10 mouse cellular contexts compared by ENCODE assay signal in genomic region chr8:61522132-61522531, GRCm38 (mm10). TPM values are rescaled to one million over a fixed set of nuclear protein-coding genes. Genes with fewer than 3 reads are reported as not detected.
DNase-seq lines count a peak whose midpoint lies in the region; ATAC-seq and TF ChIP-seq lines count a peak whose summit lies in the region.
"Had no signal": no experiment of that assay in that cellular context is flagged by ENCODE, and none has a peak within 500 bp of the region (broad histone marks: within the 10 kb centered on the region; RNA-seq: fewer than 3 reads in every experiment).

No protein-coding gene starts in this region.

- TF ChIP-seq EP300 in lung, postnatal 0 days (IDR thresholded peaks at IDR 0.05), result no peak

- peak; percentile 60 for TF ChIP-seq CTCF in lung, postnatal 0 days (IDR thresholded peaks at IDR 0.05)

- no peak overlapping the region for H3K27ac ChIP-seq in forebrain, embryonic 13.5 days
- no peak overlapping the region for H3K27ac ChIP-seq in forebrain, embryonic 10.5 days
- no peak overlapping the region for H3K27ac ChIP-seq in lung, postnatal 0 days (ENCODE audit: low read length)
- H3K27ac ChIP-seq: neural tube, embryonic 13.5 days had no signal

- no peaks in the 10 kb centered on the region for H3K9me3 ChIP-seq in forebrain, embryonic 13.5 days (replicated peaks)
- H3K9me3 ChIP-seq in forebrain, embryonic 10.5 days, result no peaks in the 10 kb centered on the region
- H3K9me3 ChIP-seq in lung, postnatal 0 days (ENCODE audit: low read length), result no peaks in the 10 kb centered on the region
- H3K9me3 ChIP-seq: neural tube, embryonic 13.5 days had no signal

- ATAC-seq in forebrain, embryonic 13.5 days, result peak; percentile 43; the same call in 1 of the 2 replicates
- no peak for ATAC-seq in lung, postnatal 0 days

- H3K27me3 ChIP-seq in forebrain, embryonic 13.5 days, result no peaks in the 10 kb centered on the region
- no peaks in the 10 kb centered on the region for H3K27me3 ChIP-seq in forebrain, embryonic 10.5 days (ENCODE audit: poor library complexity, severe bottlenecking)
- H3K27me3 ChIP-seq in lung, postnatal 0 days (replicated peaks; ENCODE audit: insufficient read depth, low read length), result no peaks in the 10 kb centered on the region
- H3K27me3 ChIP-seq: neural tube, embryonic 13.5 days had no signal

- no peak for DNase-seq in forebrain, embryonic 10.5 days (ENCODE audit: extremely low spot score, low spot score)
- DNase-seq in lung, postnatal 0 days (ENCODE audit: low spot score), result peak; percentile 26
- no peak for DNase-seq in lung, adult 18-20 months
- DNase-seq in T-cell, adult 2 months (ENCODE audit: low spot score), result peak; percentile 6
- DNase-seq in layer of hippocampus, postnatal 10 days (ENCODE audit: low spot score in 2 of 2), result peak; percentile 66 to 74
- DNase-seq in right cerebral cortex, postnatal 4 days, result peak; percentile 60
- no peak for DNase-seq in yolk sac, embryonic 10.5 days (ENCODE audit: low spot score)

- H3K4me3 ChIP-seq in forebrain, embryonic 13.5 days, result no peak overlapping the region
- H3K4me3 ChIP-seq in forebrain, embryonic 10.5 days, result no peak overlapping the region
- no peak overlapping the region for H3K4me3 ChIP-seq in lung, postnatal 0 days (ENCODE audit: low read depth, low read length)
- H3K4me3 ChIP-seq: erythroblast, embryonic 14.5 days; neural tube, embryonic 13.5 days had no signal

- H3K36me3 ChIP-seq in forebrain, embryonic 13.5 days (ENCODE audit: poor library complexity, severe bottlenecking), result peaks cover 29% of the 10 kb centered on the region
- peaks cover 85% of the 10 kb centered on the region for H3K36me3 ChIP-seq in forebrain, embryonic 10.5 days (replicated peaks)
- no peaks in the 10 kb centered on the region for H3K36me3 ChIP-seq in lung, postnatal 0 days (ENCODE audit: insufficient read depth, low read length)

- peaks cover 8% of the 10 kb centered on the region for H3K4me1 ChIP-seq in forebrain, embryonic 13.5 days
- H3K4me1 ChIP-seq in forebrain, embryonic 10.5 days, result peaks cover 9% of the 10 kb centered on the region
- H3K4me1 ChIP-seq in lung, postnatal 0 days (ENCODE audit: insufficient read depth, low read depth, low read length), result no peaks in the 10 kb centered on the region

- 18% methylated on average over 1 of the region's 1 CpGs for WGBS in forebrain, embryonic 13.5 days
- WGBS in forebrain, embryonic 10.5 days, result 31% methylated on average over 1 of the region's 1 CpGs
- 0% methylated on average over 1 of the region's 1 CpGs for WGBS in lung, postnatal 0 days

- H3K4me2 ChIP-seq in forebrain, embryonic 13.5 days, result no peak overlapping the region
- H3K4me2 ChIP-seq in lung, postnatal 0 days (replicated peaks; ENCODE audit: low read depth, low read length), result no peak overlapping the region
- H3K4me2 ChIP-seq: neural tube, embryonic 13.5 days had no signal

- H3K9ac ChIP-seq in forebrain, embryonic 13.5 days, result no peak overlapping the region
- H3K9ac ChIP-seq in lung, postnatal 0 days (replicated peaks; ENCODE audit: low read depth), result no peak overlapping the region
- H3K9ac ChIP-seq: neural tube, embryonic 13.5 days had no signal

RNA-seq across cellular contexts. Expression of gene Cbr4, which starts 34.6 kb away (rescaled TPM):
- polyA plus RNA-seq in forebrain, embryonic 13.5 days (2015; fragmentation: Nextera tagmentation; extraction: Ambion mirVana), result 25.1 and 26.6 TPM in 2 replicates
- polyA plus RNA-seq in forebrain, embryonic 10.5 days (2016; fragmentation: Nextera tagmentation; extraction: Ambion mirVana), result 30.2 and 32.4 TPM in 2 replicates
- 33.2 and 37.7 TPM in 2 replicates for polyA plus RNA-seq in lung, postnatal 0 days (2015; fragmentation: Nextera tagmentation; extraction: Ambion mirVana)
- total RNA-seq in layer of hippocampus, postnatal 10 days (2021), result 10 to 100 TPM; 24.8 to 25.8 TPM

Comparison
In these comparisons a context has a peak if more than half of its experiments do, and no peak if none do; other contexts are left out.
1. DNase-seq: peak in lung, postnatal 0 days (single experiment), T-cell, adult 2 months (single experiment), layer of hippocampus, postnatal 10 days (2 of 2) and right cerebral cortex, postnatal 4 days (single experiment); none in forebrain, embryonic 10.5 days (single experiment), lung, adult 18-20 months (0 of 2) and yolk sac, embryonic 10.5 days (single experiment).